Mouse (Mus musculus) olfactory bulb, adult 2 months (tissue): ENCODE measurements around the gene Zdhhc3.

ENCODE experiments used
- CTCF ChIP-seq: fragments of 200-500 bp; IDR thresholded peaks from 2 replicates; pipeline ENCODE4 v1.5.1; 2012; ENCODE audit warnings: low read depth, mild to moderate bottlenecking, low read length, moderate library complexity; ENCODE audit not compliant: insufficient read depth
- POLR2A ChIP-seq: fragments of 200-500 bp; IDR thresholded peaks from 2 replicates; pipeline ENCODE4 v1.6.1; 2012; ENCODE audit warnings: mild to moderate bottlenecking, low read depth, low read length, moderate library complexity; ENCODE audit not compliant: insufficient read depth

DNA sequence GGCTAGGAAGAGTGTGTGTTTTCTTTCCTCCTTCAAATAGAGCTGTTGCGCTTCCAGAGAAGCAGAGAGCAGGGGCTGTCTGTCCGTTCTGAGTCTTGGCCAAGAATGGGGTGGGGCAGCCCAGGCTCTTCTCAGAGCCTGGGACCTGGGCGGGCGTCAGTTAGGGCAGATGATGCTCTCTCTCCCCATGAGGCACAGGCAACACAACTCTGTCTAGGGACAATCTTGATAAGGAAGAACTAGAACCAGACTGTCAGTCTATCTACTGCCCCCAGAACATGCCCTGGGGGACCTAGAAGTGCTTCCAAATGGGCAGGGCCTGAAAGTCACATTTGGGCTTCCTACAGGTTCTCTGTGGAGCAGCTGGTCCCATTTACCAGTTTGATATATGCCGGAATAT is 33.9 kb downstream of the Zdhhc3 start:
- no peak for TF ChIP-seq CTCF
- no peak for TF ChIP-seq POLR2A
